Mouse (Mus musculus) thymus, adult 2 months (tissue): ENCODE measurements around the gene Stoml2.

Source experiments
- CTCF ChIP-seq: fragments of 200-500 bp; IDR thresholded peaks from 2 replicates; pipeline ENCODE4 v1.5.1; 2012; ENCODE audit warnings: mild to moderate bottlenecking, control low read depth, low read length, moderate library complexity, borderline replicate concordance; ENCODE audit not compliant: control insufficient read depth, poor library complexity, insufficient read depth; ENCODE audit errors: extremely low read depth
- POLR2A ChIP-seq: fragments of 200-500 bp; IDR thresholded peaks from 2 replicates; pipeline ENCODE4 v1.6.1; 2012; ENCODE audit warnings: mild to moderate bottlenecking, low read length, control low read depth, moderate library complexity; ENCODE audit not compliant: control insufficient read depth, poor library complexity, insufficient read depth; ENCODE audit errors: extremely low read depth

DNA sequence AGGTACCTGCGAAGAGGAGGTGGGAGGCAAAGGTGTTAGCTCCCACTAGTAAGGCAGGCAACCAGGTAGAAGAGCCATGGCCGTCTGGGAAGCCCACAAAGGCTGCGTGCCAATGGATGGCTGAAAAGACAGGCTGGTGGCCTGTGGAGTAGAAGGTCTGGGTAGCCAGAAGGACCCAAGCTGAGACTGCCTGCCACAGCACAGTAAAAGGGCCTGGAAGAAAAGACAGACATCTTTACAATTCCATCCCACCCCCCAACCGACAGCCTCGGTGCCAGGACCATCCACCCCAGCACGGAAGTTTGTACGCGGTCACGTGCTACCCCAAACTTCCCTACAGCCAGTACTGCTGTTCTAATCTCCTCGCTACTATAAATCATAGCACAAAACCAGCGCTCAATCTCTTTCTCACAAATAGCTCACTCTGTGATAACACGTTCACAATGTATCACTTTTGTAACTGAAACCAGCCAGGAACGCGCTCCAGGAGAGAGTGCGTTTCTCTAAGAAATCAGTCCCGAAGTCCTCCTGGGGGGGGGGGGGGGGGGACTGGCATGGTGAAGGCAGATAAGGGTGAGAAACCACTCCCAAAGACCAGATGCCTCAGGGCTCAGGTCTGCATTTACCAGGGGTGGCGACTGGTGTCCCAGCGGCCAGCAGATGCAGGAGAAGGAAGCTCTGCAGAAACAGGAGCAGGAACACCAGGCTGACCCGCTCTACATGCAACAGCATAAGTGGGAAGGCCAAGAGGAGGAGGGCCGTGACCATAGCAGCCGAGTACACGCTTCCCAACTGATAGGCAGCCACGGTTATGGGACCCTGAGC, 11.7 kb downstream of the Stoml2 start:
- TF ChIP-seq CTCF, result no peak
- TF ChIP-seq POLR2A, result no peak
